Mouse (Mus musculus) heart, postnatal 0 days (tissue): Measurements from ENCODE around the gene C3.

Experiments used
- CTCF ChIP-seq: IDR thresholded peaks from 2 replicates; pipeline ENCODE4 v1.5.1; 2016; ENCODE audit warnings: antibody characterized with exemption, control low read depth, low read depth
- EP300 ChIP-seq: IDR thresholded peaks from 2 replicates; pipeline ENCODE4 v1.6.1; 2016; ENCODE audit warnings: antibody characterized with exemption, low read depth

- TF ChIP-seq CTCF (no peak), EP300 (no peak)
Measured at GRCm38 (mm10) chr17:57248771-57249170, 20.8 kb upstream of the C3 start.
